Mouse (Mus musculus): ENCODE measurements around the gene Cdc26. TPM values are rescaled to one million over a fixed set of nuclear protein-coding genes. Genes with fewer than 3 reads are reported as not detected.

The Cdc26 gene
- polyA plus RNA-seq, 1 experiment from 2014 or later = 90.4 TPM

DNA sequence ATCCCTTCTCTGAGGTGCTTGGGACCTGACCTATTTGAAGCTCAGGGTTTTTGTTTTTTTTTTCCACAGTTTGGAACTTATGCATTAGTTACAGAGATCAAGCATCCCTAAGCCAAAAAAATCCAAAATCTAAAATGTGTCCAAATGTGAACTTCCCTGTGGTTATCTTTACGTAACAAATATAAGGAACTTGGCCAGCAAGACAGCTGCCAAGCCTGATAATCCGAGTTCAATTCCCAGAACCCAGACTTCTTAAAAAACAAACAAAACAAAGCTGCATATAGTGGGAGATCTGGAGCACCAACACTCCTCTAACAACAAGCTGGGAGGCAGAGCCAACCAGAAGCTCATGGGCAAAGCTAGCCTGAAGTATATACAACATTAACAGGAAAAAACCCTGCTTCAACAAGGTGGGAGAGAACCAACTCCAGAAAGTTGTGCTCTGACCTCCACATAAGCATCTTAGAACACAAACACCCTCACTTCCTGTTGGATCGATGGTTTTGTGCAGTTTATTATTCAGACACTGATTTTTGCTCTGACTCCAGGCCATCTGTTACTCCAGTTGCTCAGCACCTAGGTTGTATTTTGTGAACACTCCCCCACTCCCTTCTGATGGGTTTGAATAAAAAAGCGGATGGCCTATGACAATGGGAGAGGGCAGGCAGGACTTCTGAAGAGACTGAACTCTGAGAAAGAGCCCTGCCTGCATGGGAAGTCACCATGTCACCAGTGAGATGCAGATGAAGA is 10.7 kb downstream of the Cdc26 start:
- Histone ChIP-seq H3K27me3 (replicated peaks) (no peaks in the 10 kb centered on the region), H3K36me3 (peaks cover 79% of the 10 kb centered on the region), H3K4me3 (no peak overlapping the region), H3K4me1 (replicated peaks) (no peaks in the 10 kb centered on the region), H3K4me2 (no peak overlapping the region), H3K9ac (no peak overlapping the region), H3K27ac (ENCODE audit: poor library complexity, severe bottlenecking) (no peak overlapping the region), H3K9me3 (replicated peaks) (no peaks in the 10 kb centered on the region)
- no peak for ATAC-seq (ENCODE audit: insufficient number of reproducible peaks, low FRiP score)
- WGBS = 80% methylated on average over 4 of the region's 4 CpGs

DNA sequence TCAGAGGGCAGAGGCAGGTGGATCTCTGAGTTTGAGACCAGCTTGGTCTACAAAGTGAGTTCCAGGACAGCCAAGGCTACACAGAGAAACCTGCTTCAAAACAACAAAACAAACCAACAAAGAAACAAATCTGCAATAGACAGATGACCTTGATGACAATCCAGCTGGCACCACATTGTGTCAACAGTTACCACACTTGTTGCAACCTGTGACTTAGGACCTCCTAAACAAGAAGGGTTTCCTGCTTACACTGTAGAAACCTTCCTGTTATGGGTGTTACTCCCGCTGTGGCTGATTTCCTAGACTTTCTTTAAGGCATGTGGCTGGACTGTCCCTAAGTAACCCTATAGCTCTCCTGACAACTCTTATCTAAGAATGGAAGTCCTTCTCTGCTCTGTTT is 12.6 kb downstream of the Cdc26 start:
- 79% methylated on average over 1 of the region's 1 CpGs for WGBS
- Histone ChIP-seq H3K4me2 (no peak overlapping the region), H3K27ac (ENCODE audit: poor library complexity, severe bottlenecking) (no peak overlapping the region), H3K4me1 (replicated peaks) (no peaks in the 10 kb centered on the region), H3K36me3 (peaks cover 71% of the 10 kb centered on the region), H3K4me3 (no peak overlapping the region), H3K27me3 (replicated peaks) (no peaks in the 10 kb centered on the region), H3K9me3 (replicated peaks) (no peaks in the 10 kb centered on the region), H3K9ac (no peak overlapping the region)
- no peak for ATAC-seq (ENCODE audit: insufficient number of reproducible peaks, low FRiP score)

- Histone ChIP-seq H3K9ac (no peak overlapping the region), H3K4me1 (replicated peaks) (no peaks in the 10 kb centered on the region), H3K9me3 (replicated peaks) (no peaks in the 10 kb centered on the region), H3K4me3 (no peak overlapping the region), H3K27me3 (replicated peaks) (no peaks in the 10 kb centered on the region), H3K4me2 (no peak overlapping the region), H3K36me3 (peaks cover 68% of the 10 kb centered on the region), H3K27ac (ENCODE audit: poor library complexity, severe bottlenecking) (no peak overlapping the region)
- ATAC-seq (ENCODE audit: insufficient number of reproducible peaks, low FRiP score) = no peak
- 72% methylated on average over 6 of the region's 6 CpGs for WGBS
Observed at GRCm38 (mm10) chr4:62393459-62393858, 15.0 kb downstream of the Cdc26 start.

- no peaks in the 10 kb centered on the region for H3K9me3 ChIP-seq (replicated peaks)
- no peaks in the 10 kb centered on the region for H3K4me1 ChIP-seq (replicated peaks)
- 82% methylated on average over 7 of the region's 7 CpGs for WGBS
- H3K9ac ChIP-seq = no peak overlapping the region
- H3K4me3 ChIP-seq = no peak overlapping the region
- H3K27ac ChIP-seq (ENCODE audit: poor library complexity, severe bottlenecking) = no peak overlapping the region
- peaks cover 68% of the 10 kb centered on the region for H3K36me3 ChIP-seq
- no peak overlapping the region for H3K4me2 ChIP-seq
- no peaks in the 10 kb centered on the region for H3K27me3 ChIP-seq (replicated peaks)
- ATAC-seq (ENCODE audit: insufficient number of reproducible peaks, low FRiP score) = no peak
Observed at GRCm38 (mm10) chr4:62391892-62392291, 16.6 kb downstream of the Cdc26 start.

DNA sequence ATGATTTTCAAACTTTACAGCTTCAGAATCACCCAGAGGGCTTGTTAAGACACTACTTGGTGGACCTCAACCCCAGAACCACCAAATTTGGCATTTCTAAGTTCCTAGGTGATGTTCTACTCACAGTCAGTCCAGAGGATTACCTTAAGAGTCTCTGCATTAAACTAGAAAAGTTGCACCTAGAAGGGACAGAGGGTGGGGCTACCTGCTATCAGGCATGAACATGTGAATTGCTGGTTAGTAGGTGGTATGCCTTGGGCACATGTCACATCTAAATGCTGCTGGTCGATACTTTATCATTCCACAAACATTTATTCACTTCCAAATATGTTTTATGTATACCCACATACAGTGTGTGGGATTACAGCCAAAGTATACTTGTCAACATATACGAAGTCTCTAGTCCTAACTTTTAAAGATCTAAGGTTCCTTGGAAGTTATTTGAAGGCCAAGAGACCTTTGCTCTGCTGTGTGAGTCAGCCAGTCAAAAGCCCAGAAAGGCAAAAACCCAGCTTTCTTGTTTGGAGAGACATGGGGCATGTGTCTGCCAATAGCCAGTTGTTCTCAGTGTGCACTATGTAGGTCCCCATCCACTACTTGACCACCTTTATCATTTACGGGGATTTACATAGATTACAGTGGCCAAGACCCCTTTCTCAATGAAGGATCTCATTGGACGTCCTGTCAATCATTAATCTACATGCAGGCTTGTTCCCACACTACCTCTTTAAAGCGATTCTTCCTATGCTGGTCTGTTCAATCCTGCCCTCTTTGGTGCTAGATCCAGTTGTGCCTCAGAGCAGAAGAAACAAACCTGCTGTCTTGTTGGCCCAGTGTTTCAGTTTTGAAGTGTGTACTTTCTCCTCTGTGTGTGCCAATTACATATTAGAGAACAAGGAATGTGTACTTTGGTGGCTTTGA is 18.6 kb downstream of the Cdc26 start:
- H3K4me1 ChIP-seq (replicated peaks) = no peaks in the 10 kb centered on the region
- H3K9ac ChIP-seq = no peak overlapping the region
- H3K4me2 ChIP-seq = no peak overlapping the region
- 75% methylated on average over 5 of the region's 5 CpGs for WGBS
- H3K27ac ChIP-seq (ENCODE audit: poor library complexity, severe bottlenecking) = no peak overlapping the region
- no peak for ATAC-seq (ENCODE audit: insufficient number of reproducible peaks, low FRiP score)
- no peak overlapping the region for H3K4me3 ChIP-seq
- no peaks in the 10 kb centered on the region for H3K27me3 ChIP-seq (replicated peaks)
- peaks cover 64% of the 10 kb centered on the region for H3K36me3 ChIP-seq
- no peaks in the 10 kb centered on the region for H3K9me3 ChIP-seq (replicated peaks)

- no peak overlapping the region for H3K27ac ChIP-seq (ENCODE audit: poor library complexity, severe bottlenecking)
- H3K9me3 ChIP-seq (replicated peaks) = no peaks in the 10 kb centered on the region
- no peak for ATAC-seq (ENCODE audit: insufficient number of reproducible peaks, low FRiP score)
- H3K4me2 ChIP-seq = no peak overlapping the region
- no peaks in the 10 kb centered on the region for H3K27me3 ChIP-seq (replicated peaks)
- WGBS = 89% methylated on average over 7 of the region's 7 CpGs
- no peak overlapping the region for H3K9ac ChIP-seq
- H3K4me1 ChIP-seq (replicated peaks) = peaks cover 4% of the 10 kb centered on the region; the same call in 1 of the 2 replicates
- H3K36me3 ChIP-seq = peaks cover 49% of the 10 kb centered on the region
- no peak overlapping the region for H3K4me3 ChIP-seq
Observed at GRCm38 (mm10) chr4:62385439-62385838, 23.0 kb downstream of the Cdc26 start.

DNA sequence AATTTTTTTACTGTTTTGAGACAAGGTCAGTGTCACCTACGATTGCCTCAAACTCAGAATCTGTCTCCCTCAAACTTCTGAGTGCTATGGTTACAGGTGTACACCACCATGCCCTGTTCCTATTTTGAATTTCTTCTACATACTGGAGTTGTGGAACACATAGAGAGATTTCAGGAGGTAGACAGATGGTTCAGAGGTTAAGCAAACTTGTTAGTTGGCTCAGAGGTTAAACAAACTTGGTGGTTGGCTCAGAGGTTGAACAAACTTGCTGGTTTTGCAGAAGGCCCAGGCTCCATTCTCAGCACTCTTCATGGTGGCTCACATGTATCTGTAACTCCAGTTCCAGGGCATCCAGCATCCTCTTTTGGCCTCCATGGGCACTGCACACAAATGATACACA is 24.3 kb downstream of the Cdc26 start:
- Histone ChIP-seq H3K36me3 (peaks cover 38% of the 10 kb centered on the region), H3K4me3 (no peak overlapping the region), H3K9ac (no peak overlapping the region), H3K4me1 (replicated peaks) (peaks cover 4% of the 10 kb centered on the region; the same call in 1 of the 2 replicates), H3K9me3 (replicated peaks) (no peaks in the 10 kb centered on the region), H3K27ac (ENCODE audit: poor library complexity, severe bottlenecking) (no peak overlapping the region), H3K27me3 (replicated peaks) (no peaks in the 10 kb centered on the region), H3K4me2 (no peak overlapping the region)
- no peak for ATAC-seq (ENCODE audit: insufficient number of reproducible peaks, low FRiP score)
- WGBS = 83% methylated on average over 1 of the region's 1 CpGs

DNA sequence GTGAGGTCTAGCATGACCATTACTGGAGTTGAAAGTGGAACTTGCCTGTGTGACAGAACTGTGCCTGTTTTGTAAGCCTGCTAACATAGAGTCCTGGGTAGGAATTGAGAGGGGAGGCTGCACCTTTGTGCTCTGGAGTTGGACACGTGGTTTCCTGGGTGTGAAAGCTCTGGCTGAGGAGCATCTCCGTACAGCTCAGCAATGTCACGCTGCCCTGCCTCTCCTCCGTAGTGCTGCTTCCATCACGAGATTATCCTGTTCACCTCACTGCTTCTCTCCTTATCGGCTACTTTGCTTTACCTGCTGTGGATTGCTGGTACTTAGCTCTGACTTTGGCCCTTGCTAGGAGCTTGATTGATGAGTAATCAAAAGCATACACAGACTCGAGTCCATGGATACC is 24.7 kb downstream of the Cdc26 start:
- Histone ChIP-seq H3K27me3 (replicated peaks) (no peaks in the 10 kb centered on the region), H3K36me3 (peaks cover 35% of the 10 kb centered on the region), H3K4me2 (no peak overlapping the region), H3K4me3 (no peak overlapping the region), H3K4me1 (replicated peaks) (peaks cover 6% of the 10 kb centered on the region; the same call in 1 of the 2 replicates), H3K9me3 (replicated peaks) (no peaks in the 10 kb centered on the region), H3K9ac (no peak overlapping the region), H3K27ac (ENCODE audit: poor library complexity, severe bottlenecking) (no peak overlapping the region)
- ATAC-seq (ENCODE audit: insufficient number of reproducible peaks, low FRiP score) = no peak
- WGBS = 78% methylated on average over 7 of the region's 7 CpGs

- H3K4me2 ChIP-seq = no peak overlapping the region
- 85% methylated on average over 6 of the region's 6 CpGs for WGBS
Observed at GRCm38 (mm10) chr4:62383207-62383606, 25.2 kb downstream of the Cdc26 start.

GRCm38 (mm10) chr4:62379724-62380381 is 28.6 kb downstream of the Cdc26 start:
- no peak overlapping the region for H3K4me2 ChIP-seq
- no peak overlapping the region for H3K27ac ChIP-seq (ENCODE audit: poor library complexity, severe bottlenecking)
- WGBS = 75% methylated on average over 9 of the region's 9 CpGs
- H3K36me3 ChIP-seq = peaks cover 7% of the 10 kb centered on the region; the same call in 1 of the 2 replicates
- H3K4me1 ChIP-seq (replicated peaks) = peaks cover 11% of the 10 kb centered on the region
- H3K9me3 ChIP-seq (replicated peaks) = no peaks in the 10 kb centered on the region
- no peaks in the 10 kb centered on the region for H3K27me3 ChIP-seq (replicated peaks)
- no peak overlapping the region for H3K9ac ChIP-seq
- no peak for ATAC-seq (ENCODE audit: insufficient number of reproducible peaks, low FRiP score)
- no peak overlapping the region for H3K4me3 ChIP-seq

More at GRCm38 (mm10) chr4:62383207-62383606, 25.2 kb downstream of the Cdc26 start:
- Histone ChIP-seq H3K9ac (no peak overlapping the region), H3K27ac (ENCODE audit: poor library complexity, severe bottlenecking) (no peak overlapping the region), H3K4me3 (no peak overlapping the region), H3K9me3 (replicated peaks) (no peaks in the 10 kb centered on the region), H3K4me1 (replicated peaks) (peaks cover 9% of the 10 kb centered on the region; the same call in 1 of the 2 replicates), H3K27me3 (replicated peaks) (no peaks in the 10 kb centered on the region), H3K36me3 (peaks cover 30% of the 10 kb centered on the region)
- ATAC-seq (ENCODE audit: insufficient number of reproducible peaks, low FRiP score) = no peak

GRCm38 (mm10) chr4:62376123-62376522 is 32.3 kb downstream of the Cdc26 start:
- WGBS = 89% methylated on average over 2 of the region's 2 CpGs
- Histone ChIP-seq H3K27ac (ENCODE audit: poor library complexity, severe bottlenecking) (no peak overlapping the region), H3K9me3 (replicated peaks) (no peaks in the 10 kb centered on the region), H3K9ac (no peak overlapping the region), H3K36me3 (no peaks in the 10 kb centered on the region), H3K27me3 (replicated peaks) (no peaks in the 10 kb centered on the region), H3K4me1 (replicated peaks) (peaks cover 41% of the 10 kb centered on the region), H3K4me3 (no peak overlapping the region), H3K4me2 (no peak overlapping the region)
- no peak for ATAC-seq (ENCODE audit: insufficient number of reproducible peaks, low FRiP score)
